9 mouse cellular contexts compared by ENCODE assay signal in the genomic region with DNA sequence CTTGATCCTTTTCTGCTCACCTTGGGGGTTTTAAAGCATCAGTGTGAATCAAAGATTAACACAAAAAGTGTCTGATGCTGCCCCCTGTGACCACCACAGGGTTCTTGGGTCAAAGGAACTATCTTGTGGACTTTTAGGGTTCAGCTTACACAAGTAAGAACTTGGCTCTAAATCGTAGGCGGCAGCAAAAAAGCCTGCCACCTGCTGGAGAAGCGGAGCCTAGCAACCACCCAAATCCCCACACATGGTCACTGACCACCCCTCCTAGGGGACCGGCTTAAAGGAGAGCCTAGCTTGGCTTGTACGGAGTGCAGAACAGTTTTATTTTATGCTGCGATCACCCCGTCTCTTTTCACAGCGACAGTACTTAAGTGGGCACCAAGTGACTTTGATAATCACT. TPM values are rescaled to one million over a fixed set of nuclear protein-coding genes. Genes with fewer than 3 reads are reported as not detected.
DNase-seq lines count a peak whose midpoint lies in the region; ATAC-seq and TF ChIP-seq lines count a peak whose summit lies in the region.
"Had no signal": no experiment of that assay in that cellular context is flagged by ENCODE, and none has a peak within 500 bp of the region (broad histone marks: within the 10 kb centered on the region; RNA-seq: fewer than 3 reads in every experiment).

No protein-coding gene starts in this region.

- no peaks in the 10 kb centered on the region for H3K27me3 ChIP-seq in hindbrain, embryonic 11.5 days (ENCODE audit: control insufficient read depth, insufficient read depth, low read length)
- H3K27me3 ChIP-seq in hindbrain, embryonic 16.5 days (replicated peaks; ENCODE audit: control insufficient read depth, insufficient read depth, low read length), result no peaks in the 10 kb centered on the region
- no peaks in the 10 kb centered on the region for H3K27me3 ChIP-seq in kidney, postnatal 0 days (ENCODE audit: insufficient read depth, low read length)
- no peaks in the 10 kb centered on the region for H3K27me3 ChIP-seq in neural tube, embryonic 11.5 days (ENCODE audit: control insufficient read depth, insufficient read depth, low read length)
- H3K27me3 ChIP-seq: lung, embryonic 15.5 days had no signal

- TF ChIP-seq CTCF in kidney, postnatal 0 days (IDR thresholded peaks at IDR 0.05; ENCODE audit: low read depth), result peak; percentile 68

- H3K9me3 ChIP-seq in hindbrain, embryonic 11.5 days (ENCODE audit: control insufficient read depth, low read length), result no peaks in the 10 kb centered on the region
- no peaks in the 10 kb centered on the region for H3K9me3 ChIP-seq in hindbrain, embryonic 16.5 days (ENCODE audit: control insufficient read depth, low read length)
- H3K9me3 ChIP-seq in kidney, postnatal 0 days (replicated peaks; ENCODE audit: low read length), result no peaks in the 10 kb centered on the region
- no peaks in the 10 kb centered on the region for H3K9me3 ChIP-seq in neural tube, embryonic 11.5 days (ENCODE audit: control insufficient read depth, low read length)
- H3K9me3 ChIP-seq: lung, embryonic 15.5 days had no signal

- H3K27ac ChIP-seq in hindbrain, embryonic 11.5 days (ENCODE audit: low read depth, low read length), result no peak overlapping the region
- no peak overlapping the region for H3K27ac ChIP-seq in hindbrain, embryonic 16.5 days (ENCODE audit: low read depth, low read length)
- H3K27ac ChIP-seq in kidney, postnatal 0 days, result no peak overlapping the region
- no peak overlapping the region for H3K27ac ChIP-seq in neural tube, embryonic 11.5 days (ENCODE audit: low read depth, low read length)
- H3K27ac ChIP-seq: lung, embryonic 15.5 days had no signal

- H3K4me2 ChIP-seq in hindbrain, embryonic 11.5 days (replicated peaks; ENCODE audit: low read depth, low read length), result no peak overlapping the region
- no peak overlapping the region for H3K4me2 ChIP-seq in hindbrain, embryonic 16.5 days (ENCODE audit: low read length)
- no peak overlapping the region for H3K4me2 ChIP-seq in kidney, postnatal 0 days (ENCODE audit: low read length)
- H3K4me2 ChIP-seq in neural tube, embryonic 11.5 days (ENCODE audit: low read depth), result no peak overlapping the region
- H3K4me2 ChIP-seq: lung, embryonic 15.5 days had no signal

- ATAC-seq in hindbrain, embryonic 11.5 days (ENCODE audit: low FRiP score), result peak; percentile 30; the same call in 1 of the 2 replicates
- ATAC-seq in hindbrain, embryonic 16.5 days, result no peak
- ATAC-seq in kidney, postnatal 0 days (replicated peaks; ENCODE audit: low FRiP score, low read depth), result no peak
- ATAC-seq in neural tube, embryonic 11.5 days (ENCODE audit: insufficient read depth, low FRiP score, low TSS enrichment), result no peak

- no peaks in the 10 kb centered on the region for H3K4me1 ChIP-seq in hindbrain, embryonic 11.5 days (replicated peaks; ENCODE audit: control insufficient read depth, insufficient read depth, low read length)
- no peaks in the 10 kb centered on the region for H3K4me1 ChIP-seq in hindbrain, embryonic 16.5 days (ENCODE audit: control insufficient read depth, insufficient read depth, low read depth, low read length)
- H3K4me1 ChIP-seq in kidney, postnatal 0 days (replicated peaks; ENCODE audit: insufficient read depth, low read length), result no peaks in the 10 kb centered on the region
- no peaks in the 10 kb centered on the region for H3K4me1 ChIP-seq in neural tube, embryonic 11.5 days (ENCODE audit: control insufficient read depth, insufficient read depth, low read length)
- H3K4me1 ChIP-seq: lung, embryonic 15.5 days had no signal

- DNase-seq in hindbrain, embryonic 11.5 days (ENCODE audit: low spot score), result peak; percentile 71
- DNase-seq in CD8-positive naive resting alpha-beta T cell, adult 2 months (ENCODE audit: low read depth in 2 of 2, low spot score in 2 of 2), result peak; percentile 35 to 37
- peak; percentile 74 for DNase-seq in ZHBTc4 (ENCODE audit: low read depth, low spot score)
- DNase-seq in kidney, postnatal 0 days (ENCODE audit: low spot score), result peak; percentile 37
- DNase-seq in neural tube, embryonic 11.5 days (ENCODE audit: low spot score), result peak; percentile 51
- DNase-seq in layer of hippocampus, postnatal 36 days, result no peak

- H3K9ac ChIP-seq in hindbrain, embryonic 11.5 days (ENCODE audit: low read depth, low read length), result no peak overlapping the region
- H3K9ac ChIP-seq in hindbrain, embryonic 16.5 days (ENCODE audit: low read depth, low read length), result no peak overlapping the region
- H3K9ac ChIP-seq in kidney, postnatal 0 days (ENCODE audit: low read depth, low read length), result no peak overlapping the region
- no peak overlapping the region for H3K9ac ChIP-seq in neural tube, embryonic 11.5 days (ENCODE audit: low read length)
- H3K9ac ChIP-seq: lung, embryonic 15.5 days had no signal

- H3K4me3 ChIP-seq in hindbrain, embryonic 11.5 days (ENCODE audit: low read depth, low read length), result no peak overlapping the region
- H3K4me3 ChIP-seq in hindbrain, embryonic 16.5 days (ENCODE audit: low read length), result no peak overlapping the region
- no peak overlapping the region for H3K4me3 ChIP-seq in kidney, postnatal 0 days (replicated peaks; ENCODE audit: low read depth, low read length)
- no peak overlapping the region for H3K4me3 ChIP-seq in neural tube, embryonic 11.5 days (ENCODE audit: low read depth, low read length)
- H3K4me3 ChIP-seq: lung, embryonic 15.5 days had no signal

- WGBS in hindbrain, embryonic 11.5 days, result 57% methylated on average over 8 of the region's 8 CpGs
- WGBS in hindbrain, embryonic 16.5 days, result 57% methylated on average over 8 of the region's 8 CpGs
- 61% methylated on average over 8 of the region's 8 CpGs for WGBS in kidney, postnatal 0 days
- 68% methylated on average over 8 of the region's 8 CpGs for WGBS in neural tube, embryonic 11.5 days

- no peaks in the 10 kb centered on the region for H3K36me3 ChIP-seq in hindbrain, embryonic 11.5 days (ENCODE audit: control insufficient read depth, insufficient read depth, low read length)
- H3K36me3 ChIP-seq in hindbrain, embryonic 16.5 days (ENCODE audit: control insufficient read depth, insufficient read depth, low read length), result no peaks in the 10 kb centered on the region
- H3K36me3 ChIP-seq in kidney, postnatal 0 days (ENCODE audit: insufficient read depth, low read length), result no peaks in the 10 kb centered on the region
- H3K36me3 ChIP-seq in neural tube, embryonic 11.5 days (ENCODE audit: control insufficient read depth, insufficient read depth, low read length), result no peaks in the 10 kb centered on the region
- H3K36me3 ChIP-seq: lung, embryonic 15.5 days had no signal

RNA-seq across cellular contexts. Expression of gene Egf, which starts 10.3 kb away (rescaled TPM):
- 1.4 and 2.0 TPM in 2 replicates for polyA plus RNA-seq in hindbrain, embryonic 11.5 days (2014; fragmentation: Nextera tagmentation; extraction: Ambion mirVana)
- polyA plus RNA-seq in hindbrain, embryonic 16.5 days (2015; fragmentation: Nextera tagmentation; extraction: Ambion mirVana), result 1.8 and 1.9 TPM in 2 replicates
- polyA plus RNA-seq in kidney, postnatal 0 days (2015; fragmentation: Nextera tagmentation; extraction: Ambion mirVana), result 2.6 and 2.8 TPM in 2 replicates
- 0.59 and 1.7 TPM in 2 replicates for polyA plus RNA-seq in neural tube, embryonic 11.5 days (2014; fragmentation: Nextera tagmentation; extraction: Ambion mirVana)
- 1 to 10 TPM; 1.2 to 2.0 TPM for total RNA-seq in layer of hippocampus, postnatal 36 days (2021)

RNA-seq across cellular contexts. Expression of gene Lrit3, which starts 59.0 kb away (rescaled TPM):
- not detected in 2 replicates for polyA plus RNA-seq in hindbrain, embryonic 11.5 days (2014; fragmentation: Nextera tagmentation; extraction: Ambion mirVana)
- not detected in 2 replicates for polyA plus RNA-seq in hindbrain, embryonic 16.5 days (2015; fragmentation: Nextera tagmentation; extraction: Ambion mirVana)
- 0.07 and 0.08 TPM in 2 replicates for polyA plus RNA-seq in kidney, postnatal 0 days (2015; fragmentation: Nextera tagmentation; extraction: Ambion mirVana)
- not detected in 2 replicates for polyA plus RNA-seq in neural tube, embryonic 11.5 days (2014; fragmentation: Nextera tagmentation; extraction: Ambion mirVana)
- total RNA-seq in layer of hippocampus, postnatal 36 days (2021), result not detected
- total RNA-seq: gastrocnemius, postnatal 4 days had no signal
- polyA plus RNA-seq: lung, embryonic 15.5 days had no signal

Comparison
In these comparisons a context has a peak if more than half of its experiments do, and no peak if none do; other contexts are left out.
1. DNase-seq: peak in hindbrain, embryonic 11.5 days (single experiment), CD8-positive naive resting alpha-beta T cell, adult 2 months (2 of 2), ZHBTc4 (single experiment), kidney, postnatal 0 days (single experiment) and neural tube, embryonic 11.5 days (single experiment); none in layer of hippocampus, postnatal 36 days (0 of 2).